In the genomic region with DNA sequence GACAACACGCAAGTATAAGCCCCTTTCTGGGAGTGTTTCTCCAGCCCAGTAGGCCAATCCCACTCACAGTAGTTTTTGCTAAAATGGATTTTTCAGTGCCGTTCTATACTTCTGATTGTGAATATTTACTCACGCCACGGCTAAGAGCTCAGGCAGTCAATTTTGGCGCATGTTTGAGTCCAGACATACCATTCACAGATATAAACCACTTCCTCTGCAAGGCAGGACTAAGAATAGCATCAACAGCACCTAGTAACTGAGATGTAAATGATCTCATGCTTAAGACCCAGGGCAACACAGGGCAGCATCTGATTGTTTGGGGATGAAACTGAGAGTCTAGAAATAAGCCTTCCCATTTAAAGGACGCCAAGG, we compare ENCODE assay signal across 8 mouse cellular contexts. TPM values are rescaled to one million over a fixed set of nuclear protein-coding genes. Genes with fewer than 3 reads are reported as not detected.
DNase-seq lines count a peak whose midpoint lies in the region; ATAC-seq and TF ChIP-seq lines count a peak whose summit lies in the region.

A gene (minus strand): TSS at position 19 of the 372 bp plus-strand sequence.

- no peaks in the 10 kb centered on the region for H3K36me3 ChIP-seq in lung, embryonic 14.5 days (ENCODE audit: insufficient read depth)
- H3K36me3 ChIP-seq in forebrain, embryonic 14.5 days (ENCODE audit: control insufficient read depth, insufficient read depth, low read length), result peaks cover 4% of the 10 kb centered on the region; the same call in 1 of the 2 replicates
- no peaks in the 10 kb centered on the region for H3K36me3 ChIP-seq in liver, embryonic 14.5 days (replicated peaks; ENCODE audit: control insufficient read depth, insufficient read depth, low read depth)
- H3K36me3 ChIP-seq in stomach, embryonic 15.5 days, result no peaks in the 10 kb centered on the region

- H3K27ac ChIP-seq in lung, embryonic 14.5 days (ENCODE audit: low read depth), result peak within 1 kb of the TSS; percentile 85
- H3K27ac ChIP-seq in bone marrow macrophage, adult 2 months (ENCODE audit: insufficient read depth, low read depth, low read length), result peak within 1 kb of the TSS; percentile 58
- peak within 1 kb of the TSS; percentile 79 for H3K27ac ChIP-seq in forebrain, embryonic 14.5 days (ENCODE audit: low read depth, low read length)
- peak within 1 kb of the TSS; percentile 62 for H3K27ac ChIP-seq in liver, embryonic 14.5 days
- peak within 1 kb of the TSS; percentile 55 for H3K27ac ChIP-seq in stomach, embryonic 15.5 days

- no peaks in the 10 kb centered on the region for H3K27me3 ChIP-seq in lung, embryonic 14.5 days (ENCODE audit: insufficient read depth, low read length)
- no peaks in the 10 kb centered on the region for H3K27me3 ChIP-seq in forebrain, embryonic 14.5 days (replicated peaks; ENCODE audit: control insufficient read depth, insufficient read depth, low read length)
- no peaks in the 10 kb centered on the region for H3K27me3 ChIP-seq in liver, embryonic 14.5 days (ENCODE audit: control insufficient read depth, insufficient read depth, low read length)
- H3K27me3 ChIP-seq in stomach, embryonic 15.5 days (replicated peaks), result no peaks in the 10 kb centered on the region

- peak within 1 kb of the TSS; percentile 72 for H3K4me2 ChIP-seq in lung, embryonic 14.5 days
- H3K4me2 ChIP-seq in forebrain, embryonic 14.5 days (ENCODE audit: low read length), result peak within 1 kb of the TSS; percentile 63
- peak within 1 kb of the TSS; percentile 91 for H3K4me2 ChIP-seq in liver, embryonic 14.5 days (ENCODE audit: low read depth)
- peak within 1 kb of the TSS; percentile 86 for H3K4me2 ChIP-seq in stomach, embryonic 15.5 days

- H3K4me1 ChIP-seq in lung, embryonic 14.5 days (ENCODE audit: insufficient read depth), result peaks cover 6% of the 10 kb centered on the region; the same call in 1 of the 2 replicates
- H3K4me1 ChIP-seq in bone marrow macrophage, adult 2 months (ENCODE audit: control insufficient read depth, insufficient read depth, low read length), result peaks cover 9% of the 10 kb centered on the region
- H3K4me1 ChIP-seq in forebrain, embryonic 14.5 days (ENCODE audit: control insufficient read depth, insufficient read depth, low read length), result 0 out of 2 replicates have a peak, but pooled peaks cover 3% of the 10 kb centered on the region
- peaks cover 17 to 18% of the 10 kb centered on the region in 2 experiments for H3K4me1 ChIP-seq in liver, embryonic 14.5 days (replicated peaks; ENCODE audit: control insufficient read depth in 2 of 2, insufficient read depth in 2 of 2, low read length in 1 of 2)
- H3K4me1 ChIP-seq in stomach, embryonic 15.5 days, result no peaks in the 10 kb centered on the region

- WGBS in lung, embryonic 14.5 days, result 7% methylated on average over 6 of the region's 6 CpGs
- WGBS in forebrain, embryonic 14.5 days, result 11% methylated on average over 6 of the region's 6 CpGs
- 5% methylated on average over 6 of the region's 6 CpGs for WGBS in liver, embryonic 14.5 days (ENCODE audit: insufficient replicate concordance)
- WGBS in stomach, embryonic 15.5 days, result 8% methylated on average over 6 of the region's 6 CpGs

- peak within 1 kb of the TSS; percentile 73 for H3K4me3 ChIP-seq in lung, embryonic 14.5 days (ENCODE audit: low read depth, low read length)
- peak within 1 kb of the TSS; percentile 74 for H3K4me3 ChIP-seq in bone marrow macrophage, adult 2 months (ENCODE audit: insufficient read depth, low read length)
- peak within 1 kb of the TSS; percentile 70 for H3K4me3 ChIP-seq in forebrain, embryonic 14.5 days (ENCODE audit: low read depth, low read length)
- H3K4me3 ChIP-seq in liver, embryonic 14.5 days (ENCODE audit: insufficient read depth in 1 of 2, low read depth in 2 of 2, low read length in 2 of 2), result peak within 1 kb of the TSS; percentile 63 to 91
- H3K4me3 ChIP-seq in stomach, embryonic 15.5 days (replicated peaks), result peak within 1 kb of the TSS; percentile 71

- TF ChIP-seq POLR2A in bone marrow macrophage, adult 2 months (IDR thresholded peaks at IDR 0.05; ENCODE audit: borderline replicate concordance, low read depth, low read length), result no peak

- ATAC-seq in lung, embryonic 14.5 days (ENCODE audit: insufficient read depth), result peak; percentile 72; the same call in 1 of the 2 replicates
- peak; percentile 43; the same call in 1 of the 2 replicates for ATAC-seq in forebrain, embryonic 14.5 days
- peak; percentile 50 for ATAC-seq in liver, embryonic 14.5 days (ENCODE audit: insufficient read depth)
- peak; percentile 33; the same call in 1 of the 2 replicates for ATAC-seq in stomach, embryonic 15.5 days (ENCODE audit: insufficient read depth, low FRiP score, low read depth)

- no peaks in the 10 kb centered on the region for H3K9me3 ChIP-seq in lung, embryonic 14.5 days (ENCODE audit: low read depth, low read length)
- no peaks in the 10 kb centered on the region for H3K9me3 ChIP-seq in forebrain, embryonic 14.5 days (replicated peaks; ENCODE audit: control insufficient read depth, low read length)
- H3K9me3 ChIP-seq in liver, embryonic 14.5 days (ENCODE audit: control insufficient read depth, low read length), result no peaks in the 10 kb centered on the region
- H3K9me3 ChIP-seq in stomach, embryonic 15.5 days, result no peaks in the 10 kb centered on the region

- no peak for TF ChIP-seq CTCF in lung, embryonic 14.5 days (IDR thresholded peaks at IDR 0.05; ENCODE audit: low read depth)
- TF ChIP-seq CTCF in bone marrow macrophage, adult 2 months (IDR thresholded peaks at IDR 0.05; ENCODE audit: low read depth, low read length), result no peak
- no peak for TF ChIP-seq CTCF in liver, embryonic 14.5 days (IDR thresholded peaks at IDR 0.05; ENCODE audit: low read depth)

- DNase-seq in lung, embryonic 14.5 days, result no peak
- no peak for DNase-seq in lung, postnatal 4 days
- peak; percentile 13 for DNase-seq in forebrain, embryonic 14.5 days (ENCODE audit: low spot score)
- no peak for DNase-seq in liver, embryonic 14.5 days (ENCODE audit: low read depth in 3 of 3, low spot score in 3 of 3)
- DNase-seq in testis, postnatal 10 days (ENCODE audit: low spot score), result no peak
- DNase-seq in layer of hippocampus, adult 9-10 months (ENCODE audit: low spot score), result no peak

- no peak for TF ChIP-seq EP300 in liver, embryonic 14.5 days (IDR thresholded peaks at IDR 0.05; ENCODE audit: low read depth)

- H3K9ac ChIP-seq in lung, embryonic 14.5 days, result peak within 1 kb of the TSS; percentile 62
- peak within 1 kb of the TSS; percentile 74 for H3K9ac ChIP-seq in forebrain, embryonic 14.5 days (ENCODE audit: low read length)
- peak within 1 kb of the TSS; percentile 80 for H3K9ac ChIP-seq in liver, embryonic 14.5 days (replicated peaks)
- H3K9ac ChIP-seq in stomach, embryonic 15.5 days, result peak within 1 kb of the TSS; percentile 44; the same call in 1 of the 2 replicates

RNA-seq across cellular contexts. Expression of the gene that starts here (rescaled TPM):
- 31.7 and 37.5 TPM in 2 replicates for polyA plus RNA-seq in lung, embryonic 14.5 days (2014; fragmentation: Nextera tagmentation; extraction: Ambion mirVana)
- polyA plus RNA-seq in bone marrow macrophage, adult 2 months (2012; ENCODE audit: insufficient read depth, insufficient read length, missing spikeins), result 6.2 and 7.4 TPM in 2 replicates
- 35.3 and 40.3 TPM in 2 replicates for polyA plus RNA-seq in forebrain, embryonic 14.5 days (2014; fragmentation: Nextera tagmentation; extraction: Ambion mirVana)
- 3.0 and 3.8 TPM in 2 replicates for polyA plus RNA-seq in liver, embryonic 14.5 days (2012; rRNA removed)
- 6.4 and 6.6 TPM in 2 replicates for polyA plus RNA-seq in liver, embryonic 14.5 days (2014; fragmentation: Nextera tagmentation; extraction: Ambion mirVana)
- polyA plus RNA-seq in stomach, embryonic 15.5 days (2015; fragmentation: Nextera tagmentation; extraction: Ambion mirVana), result 23.3 and 25.0 TPM in 2 replicates
